Comparison of ENCODE assay signal across 11 mouse cellular contexts in the genomic region with DNA sequence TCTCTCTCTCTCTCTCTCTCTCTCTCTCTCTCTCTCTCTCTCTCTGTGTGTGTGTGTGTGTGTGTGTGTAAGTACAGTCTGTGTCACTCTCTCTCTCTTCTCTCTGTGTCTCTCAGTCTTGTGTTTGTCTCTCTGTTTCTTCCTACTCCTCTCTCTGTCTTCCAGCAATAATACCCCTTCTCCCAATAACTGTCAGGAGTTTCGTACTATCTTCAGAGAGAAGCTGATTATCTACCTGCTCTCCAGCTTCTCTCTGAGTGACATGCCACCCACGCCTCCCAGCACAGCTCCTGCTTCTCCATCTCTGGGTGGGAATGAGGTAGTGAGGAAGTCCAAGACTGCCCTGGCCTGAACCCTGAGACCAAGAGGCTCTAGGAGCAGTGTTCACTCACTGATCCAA. TPM values are rescaled to one million over a fixed set of nuclear protein-coding genes. Genes with fewer than 3 reads are reported as not detected.
DNase-seq lines count a peak whose midpoint lies in the region; ATAC-seq and TF ChIP-seq lines count a peak whose summit lies in the region.
"Had no signal": no experiment of that assay in that cellular context is flagged by ENCODE, and none has a peak within 500 bp of the region (broad histone marks: within the 10 kb centered on the region; RNA-seq: fewer than 3 reads in every experiment).

A gene (plus strand): TSS at position 301 of the 400 bp plus-strand sequence.

- no peak for DNase-seq in lung, postnatal 0 days (ENCODE audit: low spot score)
- DNase-seq in lung, postnatal 36 days, result no peak
- DNase-seq in forebrain, postnatal 0 days, result no peak
- DNase-seq in left cerebral cortex, postnatal 14 days (ENCODE audit: low spot score in 2 of 2), result no peak
- DNase-seq in thymus, postnatal 25 days, result no peak
- no peak for DNase-seq in spleen, adult 12 weeks (ENCODE audit: low spot score)

- no peak for TF ChIP-seq EP300 in lung, postnatal 0 days (IDR thresholded peaks at IDR 0.05)

- no peaks in the 10 kb centered on the region for H3K9me3 ChIP-seq in lung, postnatal 0 days (ENCODE audit: low read length)
- H3K9me3 ChIP-seq in forebrain, postnatal 0 days (ENCODE audit: low read length), result no peaks in the 10 kb centered on the region
- H3K9me3 ChIP-seq in neural tube, embryonic 15.5 days (replicated peaks), result no peaks in the 10 kb centered on the region

- intact Hi-C loops in left cerebral cortex, postnatal 14 days (cut with DNase I), result loop anchor here (10.0 kb wide), 3 partner anchors 621 to 1451 kb away; no protein-coding TSS in a partner anchor

- no peaks in the 10 kb centered on the region for H3K4me1 ChIP-seq in lung, postnatal 0 days (ENCODE audit: insufficient read depth, low read depth, low read length)
- H3K4me1 ChIP-seq in forebrain, postnatal 0 days (ENCODE audit: insufficient read depth), result no peaks in the 10 kb centered on the region; the same call in 1 of the 2 replicates
- H3K4me1 ChIP-seq in neural tube, embryonic 15.5 days, result peaks cover 6% of the 10 kb centered on the region

- H3K36me3 ChIP-seq in lung, postnatal 0 days (ENCODE audit: insufficient read depth, low read length), result no peaks in the 10 kb centered on the region
- no peaks in the 10 kb centered on the region for H3K36me3 ChIP-seq in forebrain, postnatal 0 days (ENCODE audit: insufficient read depth)
- no peaks in the 10 kb centered on the region for H3K36me3 ChIP-seq in neural tube, embryonic 15.5 days

- H3K9ac ChIP-seq in lung, postnatal 0 days (replicated peaks; ENCODE audit: low read depth), result no peak within 1 kb of the TSS
- H3K9ac ChIP-seq in forebrain, postnatal 0 days, result peak within 1 kb of the TSS; percentile 67
- peak within 1 kb of the TSS; percentile 69 for H3K9ac ChIP-seq in neural tube, embryonic 15.5 days (replicated peaks)

- WGBS in lung, postnatal 0 days, result 22% methylated on average over 2 of the region's 2 CpGs
- 5% methylated on average over 2 of the region's 2 CpGs for WGBS in forebrain, postnatal 0 days
- WGBS in neural tube, embryonic 15.5 days, result 13% methylated on average over 2 of the region's 2 CpGs

- peak within 1 kb of the TSS; percentile 32; the same call in 1 of the 2 replicates for H3K4me2 ChIP-seq in lung, postnatal 0 days (replicated peaks; ENCODE audit: low read depth, low read length)
- H3K4me2 ChIP-seq in forebrain, postnatal 0 days (ENCODE audit: low read depth), result peak within 1 kb of the TSS; percentile 76
- peak within 1 kb of the TSS; percentile 74 for H3K4me2 ChIP-seq in neural tube, embryonic 15.5 days

- ATAC-seq in lung, postnatal 0 days, result no peak
- no peak; the same call in 1 of the 2 replicates for ATAC-seq in forebrain, postnatal 0 days
- ATAC-seq in neural tube, embryonic 15.5 days (ENCODE audit: low FRiP score), result no peak; the same call in 1 of the 2 replicates
- ATAC-seq: Patski had no signal

- no peak within 1 kb of the TSS for H3K4me3 ChIP-seq in lung, postnatal 0 days (ENCODE audit: low read depth, low read length)
- peak within 1 kb of the TSS; percentile 64 for H3K4me3 ChIP-seq in forebrain, postnatal 0 days (ENCODE audit: low read depth, low read length)
- H3K4me3 ChIP-seq in neural tube, embryonic 15.5 days (replicated peaks), result peak within 1 kb of the TSS; percentile 57

- H3K27me3 ChIP-seq in lung, postnatal 0 days (replicated peaks; ENCODE audit: insufficient read depth, low read length), result 0 out of 2 replicates have a peak, but pooled peaks cover 3% of the 10 kb centered on the region
- H3K27me3 ChIP-seq in forebrain, postnatal 0 days (ENCODE audit: insufficient read depth, low read length), result no peaks in the 10 kb centered on the region
- H3K27me3 ChIP-seq in neural tube, embryonic 15.5 days (replicated peaks), result no peaks in the 10 kb centered on the region

- no peak within 1 kb of the TSS for H3K27ac ChIP-seq in lung, postnatal 0 days (ENCODE audit: low read length)
- H3K27ac ChIP-seq in forebrain, postnatal 0 days (ENCODE audit: low read depth, low read length), result peak within 1 kb of the TSS; percentile 80
- peak within 1 kb of the TSS; percentile 93 for H3K27ac ChIP-seq in neural tube, embryonic 15.5 days (replicated peaks)
- H3K27ac ChIP-seq: macrophage had no signal

- no peak for TF ChIP-seq CTCF in lung, postnatal 0 days (IDR thresholded peaks at IDR 0.05)
- TF ChIP-seq CTCF in forebrain, postnatal 0 days (IDR thresholded peaks at IDR 0.05; ENCODE audit: low read depth), result no peak

RNA-seq across cellular contexts. Expression of the gene that starts here (rescaled TPM):
- polyA plus RNA-seq in lung, postnatal 0 days (2015; fragmentation: Nextera tagmentation; extraction: Ambion mirVana), result 0.06 TPM in 1 of 2 replicates, not detected in the other
- 189 and 223 TPM in 2 replicates for total RNA-seq in forebrain, postnatal 0 days (2014; rRNA removed)
- polyA plus RNA-seq in forebrain, postnatal 0 days (2015; fragmentation: Nextera tagmentation; extraction: Ambion mirVana), result 48.1 and 67.0 TPM in 2 replicates
- 100 to 1,000 TPM; 196 to 198 TPM for total RNA-seq in left cerebral cortex, postnatal 14 days (2021)
- 76.4 and 89.6 TPM in 2 replicates for polyA plus RNA-seq in neural tube, embryonic 15.5 days (2015; fragmentation: Nextera tagmentation; extraction: Ambion mirVana)
- polyA plus RNA-seq: gonadal fat pad, adult 2 months; macrophage; Patski; spleen, adult 2 months had no signal

Comparison
In these comparisons a context has a peak if more than half of its experiments do, and no peak if none do; other contexts are left out.
1. RNA of the gene that starts here (polyA plus RNA-seq): 76.4 to 89.6 TPM in neural tube, embryonic 15.5 days and 48.1 to 67.0 TPM in forebrain, postnatal 0 days; 0.06 TPM in lung, postnatal 0 days; every median in the first group is over 10 times any median in the second.
2. Peak in every context shown above with its lines, with median percentiles within 50 percentile points of each other: H3K4me2 ChIP-seq.